Mouse (Mus musculus): Measurements from ENCODE around the gene Ncapg. TPM values are rescaled to one million over a fixed set of nuclear protein-coding genes. Genes with fewer than 3 reads are reported as not detected.

Ncapg gene
- polyA plus RNA-seq, 1 experiment from 2014 or later: 37.0 TPM

Other genes with a start within 250 kb of the Ncapg start
- gene Qdpr, start 219.7 kb upstream of the Ncapg start, polyA plus RNA-seq (2015; fragmentation: Nextera tagmentation; extraction: Ambion mirVana): 359 and 405 TPM in 2 replicates
- gene Clrn2, start 216.2 kb upstream of the Ncapg start, polyA plus RNA-seq (2015; fragmentation: Nextera tagmentation; extraction: Ambion mirVana): not detected in 2 replicates
- 153 and 162 TPM in 2 replicates for gene Lap3, start 176.5 kb upstream of the Ncapg start, polyA plus RNA-seq (2015; fragmentation: Nextera tagmentation; extraction: Ambion mirVana)
- 220 and 233 TPM in 2 replicates for gene Med28, start 149.7 kb upstream of the Ncapg start, polyA plus RNA-seq (2015; fragmentation: Nextera tagmentation; extraction: Ambion mirVana)
- 2.6 and 2.9 TPM in 2 replicates for gene Fam184b, start 30.3 kb upstream of the Ncapg start, polyA plus RNA-seq (2015; fragmentation: Nextera tagmentation; extraction: Ambion mirVana)
- gene Lcorl, start 187.7 kb downstream of the Ncapg start, polyA plus RNA-seq (2015; fragmentation: Nextera tagmentation; extraction: Ambion mirVana): 22.9 and 23.8 TPM in 2 replicates